Mouse (Mus musculus): ENCODE data around the gene Sox3.

Gene Sox3

DNA sequence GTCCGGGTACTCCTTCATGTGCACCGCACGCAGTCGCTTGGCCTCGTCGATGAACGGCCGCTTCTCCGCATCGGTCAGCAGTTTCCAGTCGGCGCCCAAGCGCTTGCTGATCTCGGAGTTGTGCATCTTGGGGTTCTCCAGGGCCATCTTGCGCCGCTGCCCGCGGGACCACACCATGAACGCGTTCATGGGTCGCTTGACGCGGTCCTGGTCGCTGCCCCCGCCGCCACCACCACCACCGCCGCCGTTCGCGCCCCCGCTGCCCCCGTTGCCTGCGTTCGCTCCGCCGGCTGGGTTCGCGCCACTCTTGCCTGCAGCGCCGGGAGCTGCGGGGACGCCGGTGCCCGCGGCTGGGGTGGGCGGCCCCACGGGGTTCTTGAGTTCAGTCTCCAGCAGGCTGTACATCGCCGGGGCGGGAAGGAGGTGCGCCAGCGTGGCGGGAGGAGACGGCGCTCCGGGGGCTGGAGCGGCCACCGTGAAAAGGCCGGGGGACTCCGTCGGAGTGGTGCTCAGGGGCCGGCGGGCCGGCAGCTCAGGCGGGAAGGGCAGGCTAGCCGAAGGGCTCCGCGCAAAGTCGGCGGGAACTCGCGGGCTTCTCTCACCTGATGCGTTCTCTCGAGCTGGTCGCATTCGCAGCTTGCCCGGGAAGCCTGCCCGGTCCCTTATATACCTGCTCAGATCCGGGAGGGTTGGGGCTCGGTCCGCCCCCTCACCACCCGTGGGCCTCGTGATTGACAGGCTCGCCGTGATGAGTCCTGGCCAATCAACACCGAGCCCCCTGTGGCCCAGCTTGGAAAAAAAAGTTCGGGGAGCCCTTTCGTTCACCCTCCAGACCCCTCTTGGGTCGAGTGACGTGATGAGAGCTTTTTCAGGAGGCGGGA lies at the start of gene Sox3:
Gene Sox3 (minus strand): TSS at position 630 of the 881 bp plus-strand sequence.
- no peak for DNase-seq (ENCODE audit: low spot score in 2 of 2)

GRCm38 (mm10) chrX:60940225-60940624 lies 47.0 kb upstream of the Sox3 start:
- no peak for DNase-seq (ENCODE audit: low spot score in 2 of 2)

DNA sequence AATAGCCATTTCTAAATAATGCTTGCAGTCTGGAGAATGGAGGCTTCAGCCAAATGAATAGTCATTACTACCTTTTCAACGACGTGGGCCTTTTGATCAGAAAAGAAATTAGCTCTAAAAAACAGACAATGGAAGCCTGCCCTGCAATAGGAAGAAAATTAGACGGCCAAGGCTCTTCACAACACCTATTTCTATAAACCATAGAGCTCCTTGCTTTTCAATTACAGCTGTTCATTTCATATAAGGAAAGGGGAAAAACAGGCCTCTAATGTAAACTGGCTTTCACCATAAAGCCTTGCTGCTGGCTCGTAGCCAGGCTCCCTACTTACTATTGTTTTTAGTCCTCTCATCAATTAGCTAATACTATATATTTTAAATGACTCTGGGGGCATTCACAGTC lies 6.3 kb upstream of the Sox3 start:
- DNase-seq (ENCODE audit: low spot score in 2 of 2) = no peak

GRCm38 (mm10) chrX:60898641-60899040 lies 5.4 kb upstream of the Sox3 start:
- DNase-seq (ENCODE audit: low spot score in 2 of 2) = no peak

DNA sequence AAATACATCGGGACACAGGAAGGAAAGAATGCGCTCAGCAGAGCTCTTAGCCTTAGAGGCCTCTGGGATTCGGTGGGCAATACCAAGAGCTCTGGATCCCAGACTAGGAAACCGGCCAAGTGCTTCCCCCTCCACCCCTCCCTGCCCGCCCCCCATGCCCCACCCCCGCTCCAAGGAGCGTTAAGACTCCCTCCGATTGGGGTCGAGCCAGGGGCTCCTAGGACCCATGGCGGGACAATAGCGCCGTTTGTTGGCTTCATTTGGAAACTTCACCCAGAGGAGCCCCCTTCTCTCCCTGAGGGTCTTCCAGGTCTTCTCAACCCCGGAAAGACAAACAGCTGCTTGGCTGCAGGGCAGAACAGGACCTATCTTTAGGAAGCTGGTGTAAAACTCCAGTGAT lies 3.1 kb upstream of the Sox3 start:
- DNase-seq (ENCODE audit: low spot score in 2 of 2) = no peak

GRCm38 (mm10) chrX:60895416-60895815 lies 2.2 kb upstream of the Sox3 start:
- DNase-seq (ENCODE audit: low spot score in 2 of 2) = no peak

DNA sequence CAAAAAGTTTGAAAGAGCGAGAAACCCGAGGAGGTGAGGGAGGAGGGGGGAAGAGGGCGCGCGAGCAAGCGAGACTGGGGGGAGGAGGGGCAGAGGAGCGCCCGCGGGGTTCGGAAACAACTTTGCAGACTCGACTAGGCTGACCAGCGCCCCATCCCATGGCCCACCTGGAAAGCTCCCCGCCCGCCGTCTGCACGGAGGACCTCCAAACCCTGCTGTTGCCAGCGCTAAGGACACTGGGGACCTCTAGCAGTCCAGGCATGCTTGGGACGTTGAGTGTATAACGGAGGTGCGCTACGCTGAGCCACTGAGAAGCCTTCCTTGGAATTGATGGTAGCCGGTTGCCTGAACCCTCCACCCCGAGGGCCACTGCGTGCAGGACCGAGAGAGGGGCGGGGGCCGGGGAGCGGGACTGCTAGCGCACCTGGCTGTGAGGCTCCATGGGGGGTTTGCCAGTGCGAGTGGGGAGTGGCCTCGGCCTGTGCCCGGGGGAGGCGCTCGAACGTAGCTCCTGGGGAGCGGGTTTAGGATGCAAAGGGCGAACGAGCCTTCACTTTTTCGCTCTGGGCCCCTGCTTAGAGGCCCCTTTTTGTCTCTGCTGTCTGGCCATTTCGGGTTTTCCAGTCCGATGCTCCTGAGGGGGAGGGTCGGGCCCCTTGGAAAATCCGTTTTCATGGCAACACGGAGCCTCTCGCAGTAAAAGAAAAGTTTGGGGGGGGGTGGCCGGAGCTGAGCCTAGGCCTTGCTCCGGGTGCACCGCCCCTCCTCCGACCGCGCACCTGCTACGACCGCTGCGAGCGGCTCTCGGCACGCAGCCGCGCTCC lies 702 bp upstream of the Sox3 start:
- no peak for DNase-seq (ENCODE audit: low spot score in 2 of 2)

DNA sequence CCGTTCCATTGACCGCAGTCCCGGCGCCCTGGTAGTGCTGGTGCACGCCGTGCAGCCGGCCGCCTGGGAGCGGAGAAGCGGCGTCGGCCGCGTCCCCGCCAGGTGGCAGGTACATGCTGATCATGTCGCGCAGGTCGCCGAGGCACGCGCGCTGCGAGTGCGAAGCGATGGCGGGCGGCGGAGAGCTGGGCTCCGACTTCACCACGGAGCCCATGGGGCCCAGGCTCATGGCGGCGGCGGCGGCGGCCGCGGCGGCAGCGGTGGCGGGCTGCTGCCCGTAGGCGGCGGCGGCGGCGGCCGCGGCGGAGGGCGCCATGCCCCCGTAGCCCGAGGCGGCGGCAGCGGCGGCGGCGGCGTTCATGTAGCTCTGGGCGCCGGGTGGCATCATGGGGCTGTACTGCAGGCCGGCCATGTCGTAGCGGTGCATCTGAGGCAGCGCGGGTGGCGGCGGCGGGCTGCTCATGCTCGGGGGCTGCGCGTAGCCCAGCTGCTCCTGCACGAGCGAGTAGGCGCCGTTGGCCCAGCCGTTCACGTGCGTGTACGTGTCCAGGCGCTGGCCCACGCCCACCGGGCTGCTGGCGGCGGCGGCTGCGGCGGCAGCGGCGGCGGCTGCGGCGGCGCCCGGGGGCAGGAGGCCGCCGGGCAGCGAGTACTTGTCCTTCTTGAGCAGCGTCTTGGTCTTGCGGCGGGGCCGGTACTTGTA lies 981 bp downstream of the Sox3 start:
- peak in 1 of 2 experiments; percentile 13 for DNase-seq (ENCODE audit: low spot score in 2 of 2)

- no peak for DNase-seq (ENCODE audit: low spot score in 2 of 2)
Measured at GRCm38 (mm10) chrX:60891329-60892095, 1.7 kb downstream of the Sox3 start.

DNA sequence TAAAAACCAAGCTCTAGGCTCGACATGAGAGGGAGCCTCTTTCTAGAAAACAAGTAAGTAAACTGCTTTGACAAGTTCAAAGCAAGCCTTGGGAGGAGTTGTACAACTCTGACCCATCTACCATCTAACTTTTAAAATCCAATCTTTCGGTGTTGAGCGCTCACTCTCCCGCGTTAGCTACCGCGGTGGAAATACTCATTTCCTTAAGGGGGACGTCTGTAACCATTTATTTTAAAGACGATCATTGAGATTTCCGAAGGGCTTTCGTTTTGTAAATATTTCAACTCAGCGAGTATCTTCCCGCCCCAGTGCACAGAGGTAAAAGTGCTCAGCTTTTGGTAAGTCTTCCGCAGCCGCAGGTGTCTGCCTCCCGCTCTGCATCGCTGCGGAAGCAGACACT lies 2.6 kb downstream of the Sox3 start:
- no peak for DNase-seq (ENCODE audit: low spot score in 2 of 2)

DNA sequence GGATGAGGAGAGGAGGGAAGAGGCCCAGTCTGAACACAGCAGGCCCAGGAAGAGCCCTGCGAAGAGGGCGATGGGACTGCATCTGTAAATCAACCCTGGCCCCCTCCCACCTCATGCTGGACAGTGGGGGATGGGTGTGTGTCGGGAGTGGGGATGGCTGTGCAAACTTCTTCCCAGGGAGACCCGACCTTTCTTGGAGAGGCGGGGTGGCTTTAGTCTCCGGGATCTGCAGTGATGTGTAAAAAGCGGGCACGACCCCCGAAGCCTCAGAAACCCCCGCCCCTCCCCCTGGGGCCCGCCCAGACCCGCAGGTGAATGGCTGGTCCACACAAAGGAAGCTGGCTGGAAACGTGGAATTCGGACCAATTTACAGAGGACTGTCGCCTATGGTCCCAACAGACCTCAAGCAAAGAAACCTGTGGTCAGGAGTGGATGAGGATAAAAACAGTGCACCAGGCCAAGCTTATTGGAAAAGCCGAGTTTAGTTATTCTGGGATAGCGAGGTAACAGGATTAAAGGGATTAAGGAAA lies 3.2 kb downstream of the Sox3 start:
- no peak for DNase-seq (ENCODE audit: low spot score in 2 of 2)
